Mouse (Mus musculus) spleen, adult 2 months (tissue): ENCODE measurements around the gene Itga11.

Experiments
- CTCF ChIP-seq: fragments of 200-500 bp; IDR thresholded peaks from 2 replicates; pipeline ENCODE4 v1.5.1; 2011; ENCODE audit warnings: mild to moderate bottlenecking, inconsistent platforms; ENCODE audit not compliant: insufficient read depth, insufficient read length, insufficient replicate concordance; ENCODE audit errors: extremely low read depth
- POLR2A ChIP-seq: fragments of 200-500 bp; IDR thresholded peaks from 2 replicates; pipeline ENCODE4 v1.6.1; 2011; ENCODE audit warnings: low read depth, low read length, inconsistent platforms

GRCm38 (mm10) chr9:62707870-62708269, 30.2 kb downstream of the Itga11 start:
- no peak for TF ChIP-seq POLR2A
- TF ChIP-seq CTCF, result no peak
